Comparison of ENCODE assay signal across 26 mouse cellular contexts in genomic region chr16:30724591-30724990, GRCm38 (mm10).
DNase-seq lines count a peak whose midpoint lies in the region; ATAC-seq and TF ChIP-seq lines count a peak whose summit lies in the region.
"Had no signal": no experiment of that assay in that cellular context is flagged by ENCODE, and none has a peak within 500 bp of the region (broad histone marks: within the 10 kb centered on the region; RNA-seq: fewer than 3 reads in every experiment).

No protein-coding gene starts in this region.

- H3K27ac ChIP-seq in gastrocnemius, adult 2 months: no peak overlapping the region
- no peak overlapping the region for H3K27ac ChIP-seq in embryonic facial prominence, embryonic 15.5 days (replicated peaks)
- H3K27ac ChIP-seq in limb, embryonic 14.5 days (replicated peaks; ENCODE audit: low read depth, low read length): no peak overlapping the region
- H3K27ac ChIP-seq: forebrain, embryonic 13.5 days; hindbrain, embryonic 14.5 days; liver, embryonic 15.5 days; lung, embryonic 15.5 days; neural tube, embryonic 13.5 days had no signal

- H3K9ac ChIP-seq in embryonic facial prominence, embryonic 15.5 days: no peak overlapping the region
- H3K9ac ChIP-seq in limb, embryonic 14.5 days (ENCODE audit: low read depth, low read length, severe bottlenecking): no peak overlapping the region
- H3K9ac ChIP-seq: forebrain, embryonic 13.5 days; hindbrain, embryonic 14.5 days; liver, embryonic 15.5 days; lung, embryonic 15.5 days; neural tube, embryonic 13.5 days had no signal

- peak; percentile 8 for DNase-seq in gastrocnemius, adult 2 months
- no peak for DNase-seq in gastrocnemius, postnatal 25 days
- DNase-seq in embryo, embryonic 11 days: peak; percentile 66
- peak; percentile 48 for DNase-seq in limb, embryonic 14.5 days (ENCODE audit: low spot score)
- DNase-seq in left cerebral cortex, adult 8-10 months (ENCODE audit: low spot score in 2 of 2): no peak
- DNase-seq in adrenal gland, postnatal 25 days: no peak
- DNase-seq: adrenal gland, adult 8-10 months; cerebellum, adult 8-10 months; gastrocnemius, postnatal 14 days; heart, adult 18-20 months; kidney, adult 2 months; kidney, postnatal 10 days; liver; lung, postnatal 36 days; right cerebral cortex, postnatal 4 days; thymus, postnatal 14 days had no signal

- no peaks in the 10 kb centered on the region for H3K27me3 ChIP-seq in embryonic facial prominence, embryonic 15.5 days
- H3K27me3 ChIP-seq in limb, embryonic 14.5 days (ENCODE audit: control insufficient read depth, insufficient read depth, low read length): no peaks in the 10 kb centered on the region
- H3K27me3 ChIP-seq: forebrain, embryonic 13.5 days; liver, embryonic 15.5 days; lung, embryonic 15.5 days; neural tube, embryonic 13.5 days had no signal

- H3K9me3 ChIP-seq in embryonic facial prominence, embryonic 15.5 days (replicated peaks): no peaks in the 10 kb centered on the region
- no peaks in the 10 kb centered on the region for H3K9me3 ChIP-seq in limb, embryonic 14.5 days (ENCODE audit: control insufficient read depth, low read length)
- H3K9me3 ChIP-seq: G1E; liver, embryonic 15.5 days; lung, embryonic 15.5 days had no signal

- peak; percentile 65; the same call in 1 of the 2 replicates for ATAC-seq in embryonic facial prominence, embryonic 15.5 days (ENCODE audit: insufficient number of reproducible peaks, low FRiP score, low TSS enrichment, low read depth)
- peak; percentile 70; the same call in 1 of the 2 replicates for ATAC-seq in limb, embryonic 14.5 days (ENCODE audit: low FRiP score, low read depth)
- ATAC-seq: forebrain, embryonic 13.5 days; midbrain, embryonic 16.5 days had no signal

- H3K4me3 ChIP-seq in gastrocnemius, adult 2 months: no peak overlapping the region
- H3K4me3 ChIP-seq in embryonic facial prominence, embryonic 15.5 days (replicated peaks): no peak overlapping the region
- no peak overlapping the region for H3K4me3 ChIP-seq in limb, embryonic 14.5 days (replicated peaks; ENCODE audit: low read length)
- H3K4me3 ChIP-seq: erythroblast, embryonic 14.5 days; forebrain, embryonic 13.5 days; liver, embryonic 15.5 days; lung, embryonic 15.5 days; myocyte; neural tube, embryonic 13.5 days had no signal

- no peak overlapping the region for H3K4me2 ChIP-seq in embryonic facial prominence, embryonic 15.5 days (replicated peaks)
- no peak overlapping the region for H3K4me2 ChIP-seq in limb, embryonic 14.5 days (replicated peaks; ENCODE audit: low read depth, low read length, severe bottlenecking)
- H3K4me2 ChIP-seq: forebrain, embryonic 13.5 days; hindbrain, embryonic 14.5 days; liver, embryonic 15.5 days; lung, embryonic 15.5 days; neural tube, embryonic 13.5 days had no signal

- TF ChIP-seq POLR2A in limb, embryonic 14.5 days (IDR thresholded peaks at IDR 0.05; ENCODE audit: borderline replicate concordance, extremely low read depth, insufficient read depth, insufficient read length): no peak

- H3K36me3 ChIP-seq in embryonic facial prominence, embryonic 15.5 days: no peaks in the 10 kb centered on the region
- H3K36me3 ChIP-seq in limb, embryonic 14.5 days (ENCODE audit: control insufficient read depth, insufficient read depth, low read length): no peaks in the 10 kb centered on the region
- H3K36me3 ChIP-seq: G1E; liver, embryonic 15.5 days; lung, embryonic 15.5 days; neural tube, embryonic 13.5 days had no signal

- WGBS in embryonic facial prominence, embryonic 15.5 days: 52% methylated on average over 1 of the region's 1 CpGs
- 12% methylated on average over 1 of the region's 1 CpGs for WGBS in limb, embryonic 14.5 days

- no peak for TF ChIP-seq CTCF in gastrocnemius, adult 2 months (IDR thresholded peaks at IDR 0.05)

- intact Hi-C loops in gastrocnemius, adult 2 months (cut with DNase I): no loop called here

- no peaks in the 10 kb centered on the region for H3K4me1 ChIP-seq in embryonic facial prominence, embryonic 15.5 days
- peaks cover 6% of the 10 kb centered on the region; the same call in 1 of the 2 replicates for H3K4me1 ChIP-seq in limb, embryonic 14.5 days (ENCODE audit: control insufficient read depth, insufficient read depth, low read length)
- H3K4me1 ChIP-seq: forebrain, embryonic 13.5 days; liver, embryonic 15.5 days had no signal

Comparison
In these comparisons a context has a peak if more than half of its experiments do, and no peak if none do; other contexts are left out.
1. DNase-seq: peak in gastrocnemius, adult 2 months (single experiment), embryo, embryonic 11 days (single experiment) and limb, embryonic 14.5 days (single experiment); none in gastrocnemius, postnatal 25 days (single experiment), left cerebral cortex, adult 8-10 months (0 of 2) and adrenal gland, postnatal 25 days (single experiment).